Mouse (Mus musculus) erythroid progenitor cell, adult 5-6 weeks (primary cell): ENCODE data around the gene Spata2l. TPM values are rescaled to one million over a fixed set of nuclear protein-coding genes. Genes with fewer than 3 reads are reported as not detected.

Experiments
- ATAC-seq: replicated peaks from 2 replicates; pipeline ENCODE4 v1.8.0; 2016; ENCODE audit warnings: moderate number of reproducible peaks, mild to moderate bottlenecking, moderate TSS enrichment, inconsistent platforms; ENCODE audit not compliant: poor library complexity, low FRiP score, severe bottlenecking
- total RNA-seq, 2 experiments: library from RNA; stranded (forward) in 1 of 2; stranded (reverse) in 1 of 2; fragments of 150-400 nt in 1 of 2; fragments of 186-747, 209-891 nt in 1 of 2; gene quantifications; 2 replicates each; pipeline versions ENCODE4 v1.2.3 to v1.2.4; 2015 to 2017; ENCODE audit warnings: low replicate concordance in 2 of 2

Gene Spata2l
- total RNA-seq, 2 experiments from 2014 or later, result 0.42 TPM; not detected in 1

DNA sequence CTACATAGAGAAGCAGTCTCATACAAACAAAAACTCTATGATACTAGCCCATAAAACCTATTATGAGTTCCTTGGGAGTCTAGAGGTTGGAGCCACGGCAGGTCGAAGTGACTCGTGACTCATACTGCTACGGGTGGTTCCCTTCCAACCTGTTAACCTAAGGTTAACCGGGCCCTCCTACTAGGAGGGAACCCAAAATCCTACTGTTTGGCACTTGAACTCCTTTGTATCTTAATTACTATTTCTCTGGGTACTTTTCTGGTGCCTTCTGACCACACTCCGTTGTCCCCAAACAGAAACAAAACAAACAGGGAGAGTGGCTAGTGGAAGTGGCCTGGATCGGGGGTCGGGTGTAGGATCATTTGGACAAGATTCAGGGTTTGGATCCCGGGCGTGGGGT, 24.2 kb downstream of the Spata2l start:
- 0 out of 2 replicates have a peak, but pooled peaks have one; percentile 10 for ATAC-seq

DNA sequence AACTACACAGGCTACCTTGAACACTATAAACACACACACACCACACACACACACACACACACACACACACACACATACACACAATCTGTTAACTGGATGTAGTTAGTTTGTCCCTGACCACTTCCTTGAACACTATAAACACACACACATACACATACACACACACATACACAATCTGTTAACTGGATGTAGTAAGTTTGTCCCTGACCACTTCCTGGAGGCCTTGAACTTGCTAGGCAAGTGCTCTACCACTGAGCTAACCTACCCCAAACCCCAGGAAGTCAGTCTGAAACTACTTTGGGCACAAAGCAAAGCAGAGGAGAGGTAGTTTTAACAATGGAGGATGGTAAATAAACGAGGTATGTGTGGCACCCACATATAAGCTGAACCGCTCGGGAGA, 32.5 kb downstream of the Spata2l start:
- no peak for ATAC-seq

DNA sequence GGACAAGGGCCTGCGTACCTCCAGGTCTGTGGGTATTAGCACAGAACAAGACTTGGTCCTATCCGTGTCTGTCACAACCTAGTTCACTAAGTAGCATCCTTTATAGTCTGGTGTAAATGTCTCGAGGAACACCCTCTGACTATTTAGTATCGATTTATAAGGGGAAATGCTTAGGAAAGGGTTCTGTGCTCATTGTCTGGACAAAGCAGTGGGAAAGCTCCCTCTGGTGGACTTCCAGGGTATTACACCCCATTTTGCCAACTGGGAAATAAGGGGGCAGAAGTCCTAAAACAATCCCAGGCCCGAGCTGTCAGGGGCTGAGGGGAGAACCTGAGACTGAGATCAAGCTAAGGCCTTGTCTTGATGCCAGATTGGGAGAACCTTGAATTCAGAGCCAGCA, 33.7 kb downstream of the Spata2l start:
- ATAC-seq, result peak; percentile 63

DNA sequence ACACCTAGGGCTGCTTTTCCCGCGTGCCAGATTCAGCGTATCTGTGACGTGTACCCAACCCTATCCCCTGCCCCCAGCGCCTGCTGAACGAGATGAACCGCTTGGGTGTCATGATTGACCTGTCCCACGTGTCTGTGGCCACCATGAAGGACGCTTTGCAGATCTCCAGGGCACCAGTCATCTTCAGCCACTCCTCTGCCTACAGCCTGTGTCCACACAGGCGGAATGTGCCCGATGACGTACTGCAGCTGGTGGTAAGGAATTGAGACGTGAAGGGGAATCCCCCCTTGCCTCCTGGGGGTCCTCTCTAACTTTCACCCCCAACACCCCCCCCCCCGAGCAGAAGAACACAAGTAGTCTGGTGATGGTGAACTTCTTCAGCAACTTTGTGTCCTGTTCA, 36.2 kb downstream of the Spata2l start:
- ATAC-seq, result no peak

DNA sequence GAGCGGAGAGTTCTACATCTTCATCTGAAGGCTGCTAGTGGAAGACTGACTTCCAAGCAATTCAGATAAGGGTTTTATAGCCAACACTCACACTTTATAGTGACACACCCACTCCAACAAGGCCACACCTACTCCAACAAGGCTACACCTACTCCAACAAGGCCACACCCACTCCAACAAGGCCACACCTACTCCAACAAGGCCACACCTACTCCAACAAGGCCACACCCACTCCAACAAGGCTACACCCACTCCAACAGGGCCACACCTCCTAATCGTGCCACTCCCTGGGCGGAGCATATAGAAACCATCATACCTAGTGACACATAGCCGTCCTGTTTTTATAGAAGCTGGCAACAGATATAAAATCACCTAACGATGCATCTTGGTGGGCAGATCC, 39.0 kb downstream of the Spata2l start:
- peak; percentile 60 for ATAC-seq

DNA sequence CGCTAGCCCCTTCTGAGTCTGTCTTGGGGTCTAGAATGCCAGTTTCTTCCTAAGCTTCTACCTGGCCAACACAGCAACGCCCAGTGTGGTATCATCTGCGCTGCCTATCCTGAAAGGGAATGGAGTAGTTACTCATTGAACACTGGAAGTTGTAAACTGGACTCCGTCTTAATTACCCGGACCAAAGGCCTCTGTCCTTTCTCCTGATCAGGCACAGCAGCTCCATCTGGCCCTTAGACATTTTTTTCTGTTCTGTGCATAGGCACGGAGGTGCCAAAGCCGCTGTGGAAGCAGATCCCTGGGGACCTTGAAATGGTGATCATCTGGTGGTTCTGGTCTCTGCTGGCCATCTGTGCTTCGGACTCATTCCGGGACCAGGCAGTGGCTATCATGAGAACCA, 42.3 kb downstream of the Spata2l start:
- no peak for ATAC-seq

DNA sequence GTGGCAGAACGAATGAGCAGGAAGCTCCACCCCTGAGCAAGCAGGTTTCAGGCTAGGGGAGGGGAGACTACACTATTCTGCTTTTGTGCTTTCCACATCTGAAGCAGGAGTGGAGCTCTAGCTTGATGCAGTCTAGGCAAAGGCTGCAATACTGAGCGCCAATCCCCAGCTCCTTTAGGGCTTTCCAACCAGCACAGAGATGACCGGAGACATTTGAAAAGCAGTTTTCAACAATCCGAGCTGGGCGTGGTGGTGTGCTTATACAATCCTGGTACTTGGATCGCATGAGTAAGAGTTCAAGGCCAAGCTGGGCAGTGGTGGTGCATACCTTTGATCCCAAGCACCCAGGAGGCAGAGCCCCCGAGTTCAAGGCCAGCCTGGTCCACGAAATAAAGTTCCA, 44.1 kb downstream of the Spata2l start:
- ATAC-seq, result no peak

DNA sequence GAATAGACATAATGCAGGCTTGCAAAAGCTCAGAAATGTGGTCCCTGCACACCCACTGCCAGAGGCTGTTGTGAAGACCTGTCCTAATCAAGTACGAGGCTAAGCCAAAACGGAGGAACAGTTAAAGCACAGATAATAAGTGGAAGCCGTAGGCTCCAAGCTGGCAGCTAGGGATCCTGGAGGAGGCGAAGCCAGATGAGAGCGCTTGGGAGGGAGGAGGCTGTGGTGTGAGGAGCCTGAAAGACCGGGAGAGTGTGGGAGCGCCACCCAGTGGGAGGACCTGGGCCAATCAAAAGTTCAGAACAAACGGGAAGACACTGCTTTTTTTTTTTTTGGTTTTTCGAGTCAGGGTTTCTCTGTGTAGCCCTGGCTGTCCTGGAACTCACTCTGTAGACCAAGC, 45.4 kb downstream of the Spata2l start:
- peak; percentile 63 for ATAC-seq

DNA sequence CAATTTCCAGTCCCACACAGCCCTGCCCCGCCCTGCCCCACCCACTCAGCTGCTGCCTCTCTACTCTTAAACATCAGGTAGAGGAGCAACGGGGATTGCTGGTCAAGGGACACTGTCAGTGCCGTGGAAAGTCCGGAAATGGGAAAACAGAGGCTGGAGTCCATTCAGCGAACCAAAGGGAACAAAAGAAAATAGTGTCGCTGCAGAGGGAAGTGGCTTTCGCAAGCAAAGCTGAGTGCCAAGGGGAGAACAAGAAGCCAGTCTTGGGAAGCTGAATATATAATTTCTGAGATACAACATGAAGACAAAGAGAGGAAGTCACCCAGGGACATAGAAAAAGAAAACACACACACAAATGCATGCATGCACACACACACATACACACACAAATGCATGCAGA, 47.2 kb downstream of the Spata2l start:
- ATAC-seq, result no peak

DNA sequence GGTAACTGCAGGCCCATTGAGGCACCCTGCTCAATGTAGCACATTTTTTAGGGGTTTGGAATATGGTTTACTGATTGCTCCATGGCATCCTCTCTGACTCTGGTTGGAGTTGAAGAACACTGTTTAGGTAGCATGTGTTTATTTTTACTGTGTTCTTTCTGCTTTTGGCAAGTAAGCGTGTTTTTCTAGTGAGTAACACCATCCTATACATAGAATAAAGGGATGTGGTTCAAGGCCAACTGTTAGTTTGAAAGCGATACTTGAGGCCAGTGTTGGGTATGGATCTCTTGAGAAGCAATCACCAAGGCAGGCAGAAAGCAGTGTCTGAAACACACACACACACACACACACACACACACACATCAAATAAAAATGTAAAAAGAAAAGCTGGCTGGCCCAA, 48.0 kb downstream of the Spata2l start:
- ATAC-seq, result no peak

DNA sequence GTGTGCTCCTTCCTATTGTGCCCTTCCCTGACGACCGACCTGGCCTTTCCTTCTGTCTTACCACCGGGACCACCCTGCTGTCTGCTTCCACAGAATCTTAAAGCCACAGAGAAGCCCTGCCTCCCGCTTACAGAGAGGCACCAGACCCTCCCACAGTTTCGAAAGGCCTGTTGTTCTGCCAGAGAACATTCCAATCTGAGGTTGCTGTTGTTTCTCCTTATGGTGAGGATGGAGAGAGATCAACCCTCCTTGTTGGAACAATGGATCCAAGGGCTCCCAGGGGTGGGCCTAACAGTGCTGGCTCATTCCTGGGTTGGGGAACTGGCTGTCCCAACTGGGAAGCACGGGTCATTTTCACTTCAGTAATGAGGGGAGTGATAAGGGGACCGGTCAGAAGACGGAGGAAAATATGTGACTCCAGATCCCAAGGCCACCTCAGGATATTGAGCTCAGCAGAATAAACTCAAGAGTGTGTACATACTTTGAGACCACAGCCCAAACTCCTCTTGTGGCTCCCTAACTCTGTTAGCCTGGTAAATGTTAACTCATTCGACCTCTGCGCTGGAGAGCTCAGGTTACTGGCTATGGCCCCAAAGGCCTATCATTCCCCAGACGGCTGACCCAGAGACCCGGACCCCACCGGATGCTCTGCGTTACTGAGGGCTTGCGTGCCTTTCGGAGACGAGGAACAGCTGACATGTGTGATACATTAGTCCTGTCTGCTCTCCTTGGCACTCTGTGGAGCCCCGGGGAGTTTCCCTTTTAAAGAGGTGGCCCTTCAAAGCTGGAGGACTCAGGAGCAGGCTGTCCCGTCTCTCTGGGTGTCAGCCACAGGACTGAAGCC, 50.2 kb downstream of the Spata2l start, which contains the start of gene Dpep1:
Gene Dpep1, plus strand, starts transcription at position 677 of the 844 bp plus-strand sequence.
- no peak for ATAC-seq

DNA sequence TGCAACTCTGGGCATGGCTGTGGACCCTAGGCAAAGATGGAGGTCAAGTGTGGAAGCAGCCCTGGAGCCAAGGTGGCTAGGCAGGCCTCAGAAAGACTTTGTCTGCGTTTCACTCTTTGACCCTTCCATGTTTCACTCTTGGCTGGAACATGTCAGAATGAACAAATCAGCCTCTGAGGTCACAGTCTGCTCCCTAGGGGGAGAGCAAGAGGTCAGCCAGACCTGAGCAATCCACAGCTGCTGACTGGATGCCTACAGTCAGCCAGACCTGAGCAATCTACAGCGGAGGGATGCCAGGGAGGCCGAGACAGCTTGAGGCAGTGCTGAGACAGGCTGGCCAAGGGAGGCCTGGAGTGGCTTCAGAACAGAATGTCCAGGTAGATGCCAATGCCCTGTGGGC, 54.6 kb downstream of the Spata2l start:
- no peak for ATAC-seq

Other genes starting within 250 kb of the Spata2l start
- gene Ankrd11, start 194.0 kb downstream of the Spata2l start, total RNA-seq (2015; ENCODE audit: low replicate concordance), result 81.8 and 106 TPM in 2 replicates
- gene Ankrd11, start 194.0 kb downstream of the Spata2l start, total RNA-seq (2017; ENCODE audit: low replicate concordance), result 126 and 174 TPM in 2 replicates
- gene Spg7, start 173.3 kb downstream of the Spata2l start, total RNA-seq (2015; ENCODE audit: low replicate concordance), result 63.4 and 71.7 TPM in 2 replicates
- gene Spg7, start 173.3 kb downstream of the Spata2l start, total RNA-seq (2017; ENCODE audit: low replicate concordance), result 50.3 and 65.2 TPM in 2 replicates
- 320 and 376 TPM in 2 replicates for gene Rpl13, start 133.9 kb downstream of the Spata2l start, total RNA-seq (2015; ENCODE audit: low replicate concordance)
- gene Rpl13, start 133.9 kb downstream of the Spata2l start, total RNA-seq (2017; ENCODE audit: low replicate concordance), result 611 and 691 TPM in 2 replicates
- gene Cpne7, start 118.9 kb downstream of the Spata2l start, total RNA-seq (2015; ENCODE audit: low replicate concordance), result not detected in 2 replicates
- gene Cpne7, start 118.9 kb downstream of the Spata2l start, total RNA-seq (2017; ENCODE audit: low replicate concordance), result not detected in 2 replicates
- not detected in 2 replicates for gene Sult5a1, start 77.9 kb downstream of the Spata2l start, total RNA-seq (2015; ENCODE audit: low replicate concordance)
- gene Sult5a1, start 77.9 kb downstream of the Spata2l start, total RNA-seq (2017; ENCODE audit: low replicate concordance), result not detected in 2 replicates
- gene Dpep1, start 50.0 kb downstream of the Spata2l start, total RNA-seq (2015; ENCODE audit: low replicate concordance), result 0.84 and 2.2 TPM in 2 replicates
- 0.39 TPM in 1 of 2 replicates, not detected in the other for gene Dpep1, start 50.0 kb downstream of the Spata2l start, total RNA-seq (2017; ENCODE audit: low replicate concordance)
- gene Chmp1a, start 23.5 kb downstream of the Spata2l start, total RNA-seq (2015; ENCODE audit: low replicate concordance), result 20.1 and 49.0 TPM in 2 replicates
- gene Chmp1a, start 23.5 kb downstream of the Spata2l start, total RNA-seq (2017; ENCODE audit: low replicate concordance), result 19.7 and 25.7 TPM in 2 replicates
- gene Spata33, start 23.4 kb downstream of the Spata2l start, total RNA-seq (2015; ENCODE audit: low replicate concordance), result not detected in 2 replicates
- gene Spata33, start 23.4 kb downstream of the Spata2l start, total RNA-seq (2017; ENCODE audit: low replicate concordance), result 0.26 and 2.3 TPM in 2 replicates
- 3.2 and 9.2 TPM in 2 replicates for gene Cdk10, start 11.4 kb downstream of the Spata2l start, total RNA-seq (2015; ENCODE audit: low replicate concordance)
- 5.3 and 9.1 TPM in 2 replicates for gene Cdk10, start 11.4 kb downstream of the Spata2l start, total RNA-seq (2017; ENCODE audit: low replicate concordance)
- 3.6 and 13.8 TPM in 2 replicates for gene Zfp276, start 18.0 kb upstream of the Spata2l start, total RNA-seq (2015; ENCODE audit: low replicate concordance)
- 5.6 and 8.0 TPM in 2 replicates for gene Zfp276, start 18.0 kb upstream of the Spata2l start, total RNA-seq (2017; ENCODE audit: low replicate concordance)
- 4.7 and 11.3 TPM in 2 replicates for gene Vps9d1, start 18.1 kb upstream of the Spata2l start, total RNA-seq (2015; ENCODE audit: low replicate concordance)
- 9.2 and 16.8 TPM in 2 replicates for gene Vps9d1, start 18.1 kb upstream of the Spata2l start, total RNA-seq (2017; ENCODE audit: low replicate concordance)
- 47.9 and 75.0 TPM in 2 replicates for gene Fanca, start 82.3 kb upstream of the Spata2l start, total RNA-seq (2015; ENCODE audit: low replicate concordance)
- gene Fanca, start 82.3 kb upstream of the Spata2l start, total RNA-seq (2017; ENCODE audit: low replicate concordance), result 31.5 and 34.1 TPM in 2 replicates
- gene Spire2, start 96.5 kb upstream of the Spata2l start, total RNA-seq (2015; ENCODE audit: low replicate concordance), result not detected in 2 replicates
- not detected in 2 replicates for gene Spire2, start 96.5 kb upstream of the Spata2l start, total RNA-seq (2017; ENCODE audit: low replicate concordance)
- gene Tcf25, start 137.5 kb upstream of the Spata2l start, total RNA-seq (2015; ENCODE audit: low replicate concordance), result 36.4 and 48.6 TPM in 2 replicates
- 27.2 and 70.3 TPM in 2 replicates for gene Tcf25, start 137.5 kb upstream of the Spata2l start, total RNA-seq (2017; ENCODE audit: low replicate concordance)
- gene Mc1r, start 170.9 kb upstream of the Spata2l start, total RNA-seq (2015; ENCODE audit: low replicate concordance), result not detected in 2 replicates
- gene Mc1r, start 170.9 kb upstream of the Spata2l start, total RNA-seq (2017; ENCODE audit: low replicate concordance), result not detected in 2 replicates
- gene Tubb3, start 175.2 kb upstream of the Spata2l start, total RNA-seq (2015; ENCODE audit: low replicate concordance), result not detected in 2 replicates
- not detected in 2 replicates for gene Tubb3, start 175.2 kb upstream of the Spata2l start, total RNA-seq (2017; ENCODE audit: low replicate concordance)
- 8.8 and 15.1 TPM in 2 replicates for gene Def8, start 187.3 kb upstream of the Spata2l start, total RNA-seq (2015; ENCODE audit: low replicate concordance)
- 3.5 and 8.9 TPM in 2 replicates for gene Def8, start 187.3 kb upstream of the Spata2l start, total RNA-seq (2017; ENCODE audit: low replicate concordance)
- gene Afg3l1, start 241.7 kb upstream of the Spata2l start, total RNA-seq (2015; ENCODE audit: low replicate concordance), result 8.6 and 13.4 TPM in 2 replicates
- gene Afg3l1, start 241.7 kb upstream of the Spata2l start, total RNA-seq (2017; ENCODE audit: low replicate concordance), result 6.5 and 9.6 TPM in 2 replicates